In the genomic region with DNA sequence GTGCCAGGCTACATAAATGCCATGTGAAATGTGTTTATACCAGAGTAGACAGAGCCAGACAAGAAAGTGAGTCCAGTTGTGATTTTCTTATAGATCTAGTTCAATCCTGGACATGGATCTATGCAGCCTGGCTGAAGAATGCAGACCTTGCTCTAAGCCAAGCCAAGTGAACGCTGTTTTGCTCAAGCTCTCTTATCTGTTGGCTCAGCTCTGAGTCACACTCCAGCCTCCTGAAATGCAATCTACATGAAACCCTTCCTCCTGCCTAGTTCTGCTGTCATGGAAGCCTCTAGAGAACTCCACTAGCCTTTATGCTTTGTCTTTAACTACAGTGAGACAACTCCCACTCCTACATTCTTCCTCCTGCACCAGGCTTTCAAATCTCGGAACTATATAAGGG, we compare ENCODE assay signal across 19 mouse cellular contexts. TPM values are rescaled to one million over a fixed set of nuclear protein-coding genes. Genes with fewer than 3 reads are reported as not detected.
DNase-seq lines count a peak whose midpoint lies in the region; ATAC-seq lines count a peak whose summit lies in the region.
"Had no signal": no experiment of that assay in that cellular context is flagged by ENCODE, and none has a peak within 500 bp of the region (broad histone marks: within the 10 kb centered on the region; RNA-seq: fewer than 3 reads in every experiment).

No protein-coding gene starts in this region.

- no peak overlapping the region for H3K4me2 ChIP-seq in midbrain, embryonic 16.5 days (ENCODE audit: low read length)
- H3K4me2 ChIP-seq: hindbrain, embryonic 13.5 days; liver, embryonic 13.5 days had no signal

- no peaks in the 10 kb centered on the region for H3K27me3 ChIP-seq in midbrain, embryonic 16.5 days (ENCODE audit: control insufficient read depth, insufficient read depth, low read depth, low read length)
- H3K27me3 ChIP-seq: hindbrain, embryonic 13.5 days; liver, embryonic 13.5 days had no signal

- ATAC-seq in midbrain, embryonic 16.5 days, result no peak
- ATAC-seq: activated CD4-positive, CD25-positive, alpha-beta regulatory T cell, adult 4 months had no signal

- DNase-seq in heart, adult 18-20 months, result peak; percentile 46 to 49
- no peak for DNase-seq in heart, adult 8-10 months (ENCODE audit: low spot score)
- DNase-seq in urinary bladder, postnatal 14 days (ENCODE audit: low spot score), result peak; percentile 10
- no peak for DNase-seq in urinary bladder, postnatal 10 days (ENCODE audit: low spot score)
- peak; percentile 11 for DNase-seq in heart, postnatal 4 days
- no peak for DNase-seq in right cerebral cortex, postnatal 4 days
- no peak for DNase-seq in layer of hippocampus, postnatal 36 days
- DNase-seq: gastrocnemius, postnatal 36 days; kidney, adult 2 months; liver, embryonic 13.5 days; spleen, adult 18-20 months; thymus, adult 18-20 months had no signal

- H3K9ac ChIP-seq in midbrain, embryonic 16.5 days (ENCODE audit: low read depth, low read length), result no peak overlapping the region
- H3K9ac ChIP-seq: hindbrain, embryonic 13.5 days; liver, embryonic 13.5 days had no signal

- H3K4me1 ChIP-seq in midbrain, embryonic 16.5 days (ENCODE audit: control insufficient read depth, insufficient read depth, low read length), result no peaks in the 10 kb centered on the region
- H3K4me1 ChIP-seq: hindbrain, embryonic 13.5 days had no signal

- H3K36me3 ChIP-seq in midbrain, embryonic 16.5 days (ENCODE audit: control insufficient read depth, insufficient read depth, low read length), result no peaks in the 10 kb centered on the region
- H3K36me3 ChIP-seq: hindbrain, embryonic 13.5 days; liver, embryonic 13.5 days had no signal

- H3K27ac ChIP-seq in midbrain, embryonic 16.5 days (ENCODE audit: low read length), result no peak overlapping the region
- H3K27ac ChIP-seq: hindbrain, embryonic 13.5 days; layer of hippocampus, adult 2 months; liver, embryonic 13.5 days had no signal

- 90% methylated on average over 2 of the region's 2 CpGs for WGBS in midbrain, embryonic 16.5 days

- H3K4me3 ChIP-seq in midbrain, embryonic 16.5 days (ENCODE audit: low read depth, low read length), result no peak overlapping the region
- H3K4me3 ChIP-seq: hindbrain, embryonic 13.5 days; layer of hippocampus, adult 2 months; liver, embryonic 13.5 days had no signal

- no peaks in the 10 kb centered on the region for H3K9me3 ChIP-seq in midbrain, embryonic 16.5 days (replicated peaks; ENCODE audit: control insufficient read depth, low read length, poor library complexity, severe bottlenecking)
- H3K9me3 ChIP-seq: hindbrain, embryonic 13.5 days; liver, embryonic 13.5 days had no signal

RNA-seq across cellular contexts. Expression of gene Fcgr2b, which starts 14.0 kb away (rescaled TPM):
- 1 to 10 TPM; 6.8 to 7.3 TPM for total RNA-seq in heart, adult 18-20 months (2021)
- 10 to 100 TPM in 1 of 4 experiments, 1 to 10 TPM in 3; 3.9 to 10.6 (median 5.7) TPM for total RNA-seq in heart, adult 8-10 months (2022)
- 1 to 10 TPM; 1.3 TPM for total RNA-seq in heart, postnatal 4 days (2021)
- polyA plus RNA-seq in midbrain, embryonic 16.5 days (2015; fragmentation: Nextera tagmentation; extraction: Ambion mirVana), result 1.1 and 1.7 TPM in 2 replicates
- 1 to 10 TPM; 4.5 to 4.6 TPM for total RNA-seq in layer of hippocampus, postnatal 36 days (2021)

RNA-seq across cellular contexts. Expression of gene Fcrla, which starts 34.9 kb away (rescaled TPM):
- 1 to 10 TPM in 1 of 2 experiments, under 1 TPM in 1; 0.22 to 2.7 TPM for total RNA-seq in heart, adult 18-20 months (2021)
- total RNA-seq in heart, adult 8-10 months (2022), result 1 to 10 TPM in 1 of 4 experiments, under 1 TPM in 2, not detected in 1; 0.75 to 1.1 (median 0.86) TPM
- total RNA-seq in heart, postnatal 4 days (2021), result under 1 TPM; 0.31 to 0.34 TPM
- not detected in 2 replicates for polyA plus RNA-seq in midbrain, embryonic 16.5 days (2015; fragmentation: Nextera tagmentation; extraction: Ambion mirVana)
- not detected for total RNA-seq in layer of hippocampus, postnatal 36 days (2021)
- total RNA-seq: common myeloid progenitor, adult 5-6 weeks; layer of hippocampus, adult 2 months; left cerebral cortex, postnatal 14 days had no signal
- polyA plus RNA-seq: hindbrain, embryonic 13.5 days had no signal

RNA-seq across cellular contexts. Expression of gene Fcrlb, which starts 49.6 kb away (rescaled TPM):
- total RNA-seq in heart, adult 18-20 months (2021), result not detected
- total RNA-seq in heart, adult 8-10 months (2022), result not detected
- not detected for total RNA-seq in heart, postnatal 4 days (2021)
- 0.53 and 1.1 TPM in 2 replicates for polyA plus RNA-seq in midbrain, embryonic 16.5 days (2015; fragmentation: Nextera tagmentation; extraction: Ambion mirVana)
- total RNA-seq in layer of hippocampus, postnatal 36 days (2021), result under 1 TPM; 0.45 to 0.58 TPM
- total RNA-seq: common myeloid progenitor, adult 5-6 weeks; gastrocnemius, postnatal 36 days; megakaryocyte, adult 5-6 weeks had no signal
- polyA plus RNA-seq: activated CD4-positive, CD25-positive, alpha-beta regulatory T cell, adult 4 months; liver, embryonic 13.5 days had no signal

RNA-seq across cellular contexts. Expression of gene Fcgr4, which starts 56.4 kb away (rescaled TPM):
- total RNA-seq in heart, adult 18-20 months (2021), result under 1 TPM; 0.35 to 0.59 TPM
- 1 to 10 TPM in 1 of 4 experiments, under 1 TPM in 2, not detected in 1; 0.22 to 1.4 (median 0.50) TPM for total RNA-seq in heart, adult 8-10 months (2022)
- total RNA-seq in heart, postnatal 4 days (2021), result under 1 TPM; 0.36 to 0.56 TPM
- polyA plus RNA-seq in midbrain, embryonic 16.5 days (2015; fragmentation: Nextera tagmentation; extraction: Ambion mirVana), result 0.14 and 0.16 TPM in 2 replicates
- under 1 TPM in 1 of 2 experiments, not detected in 1; 0.30 TPM for total RNA-seq in layer of hippocampus, postnatal 36 days (2021)
- total RNA-seq: gastrocnemius, postnatal 36 days; layer of hippocampus, adult 2 months; left cerebral cortex, postnatal 14 days had no signal

Comparison
In these comparisons a context has a peak if more than half of its experiments do, and no peak if none do; other contexts are left out.
1. DNase-seq: peak in heart, adult 18-20 months (2 of 2), urinary bladder, postnatal 14 days (single experiment) and heart, postnatal 4 days (single experiment); none in heart, adult 8-10 months (single experiment), urinary bladder, postnatal 10 days (single experiment), right cerebral cortex, postnatal 4 days (single experiment) and layer of hippocampus, postnatal 36 days (0 of 2).